Mouse (Mus musculus) cortical plate, adult 2 months (tissue): ENCODE measurements at regions not wholly inside any gene's neighbourhood (a gene's known extent, or its start where the extent isn't known, plus 50 kb on each side); places are given as distances from the start of the nearest gene placed in this dataset.

Source experiments
- H3K27ac ChIP-seq: fragments of 200-500 bp; 2 replicates; pipeline ENCODE4 v1.5.1; 2012; ENCODE audit warnings: low read length, control low read depth, inconsistent platforms; ENCODE audit not compliant: insufficient read depth
- H3K4me1 ChIP-seq: fragments of 200-500 bp; 2 replicates; pipeline ENCODE4 v1.6.1; 2011; ENCODE audit warnings: low read length; ENCODE audit not compliant: control insufficient read depth, insufficient read depth
- H3K4me3 ChIP-seq: fragments of 200-500 bp; 2 replicates; pipeline ENCODE4 v1.5.1; 2011; ENCODE audit warnings: mild to moderate bottlenecking, low read length, control low read depth; ENCODE audit not compliant: insufficient read depth
- CTCF ChIP-seq: fragments of 200-500 bp; IDR thresholded peaks from 2 replicates; pipeline ENCODE4 v1.5.1; 2011; ENCODE audit warnings: mild to moderate bottlenecking, control low read depth, low read length; ENCODE audit not compliant: insufficient read depth; ENCODE audit errors: extremely low read depth
- POLR2A ChIP-seq: fragments of 200-500 bp; IDR thresholded peaks from 2 replicates; pipeline ENCODE4 v1.6.1; 2011; ENCODE audit warnings: mild to moderate bottlenecking, low read length, control low read depth; ENCODE audit not compliant: insufficient read depth; ENCODE audit errors: extremely low read depth

- TF ChIP-seq CTCF (no peak), POLR2A (no peak)
- Histone ChIP-seq H3K27ac (no peak overlapping the region), H3K4me3 (no peak overlapping the region), H3K4me1 (no peaks in the 10 kb centered on the region)
Observed at GRCm38 (mm10) chr8:12152825-12153224, 125.8 kb upstream of the A230072I06Rik start.

- no peak overlapping the region for H3K4me3 ChIP-seq
- H3K27ac ChIP-seq = no peak overlapping the region
- H3K4me1 ChIP-seq = no peaks in the 10 kb centered on the region
- TF ChIP-seq POLR2A (no peak), CTCF (no peak)
Observed at GRCm38 (mm10) chr8:12156893-12157292, 121.7 kb upstream of the A230072I06Rik start.

GRCm38 (mm10) chr8:12158188-12158587 lies 120.4 kb upstream of the A230072I06Rik start:
- Histone ChIP-seq H3K4me3 (no peak overlapping the region), H3K27ac (no peak overlapping the region), H3K4me1 (0 out of 2 replicates have a peak, but pooled peaks cover 2% of the 10 kb centered on the region)
- no peak for TF ChIP-seq POLR2A
- TF ChIP-seq CTCF = no peak

- TF ChIP-seq POLR2A (no peak), CTCF (no peak)
- Histone ChIP-seq H3K4me1 (peaks cover 5% of the 10 kb centered on the region; the same call in 1 of the 2 replicates), H3K27ac (no peak overlapping the region), H3K4me3 (no peak overlapping the region)
Observed at GRCm38 (mm10) chr8:12162921-12163705, 115.5 kb upstream of the A230072I06Rik start.

- no peak overlapping the region for H3K4me3 ChIP-seq
- peaks cover 5% of the 10 kb centered on the region; the same call in 1 of the 2 replicates for H3K4me1 ChIP-seq
- no peak overlapping the region for H3K27ac ChIP-seq
- TF ChIP-seq POLR2A = no peak
- TF ChIP-seq CTCF = no peak
Observed at GRCm38 (mm10) chr8:12165487-12166152, 113.0 kb upstream of the A230072I06Rik start.

GRCm38 (mm10) chr8:12171788-12172187 lies 106.8 kb upstream of the A230072I06Rik start:
- no peak for TF ChIP-seq POLR2A
- no peak for TF ChIP-seq CTCF
- no peaks in the 10 kb centered on the region for H3K4me1 ChIP-seq
- H3K27ac ChIP-seq = no peak overlapping the region
- H3K4me3 ChIP-seq = no peak overlapping the region

- Histone ChIP-seq H3K4me3 (no peak overlapping the region), H3K4me1 (no peaks in the 10 kb centered on the region), H3K27ac (no peak overlapping the region)
- TF ChIP-seq POLR2A = no peak
- no peak for TF ChIP-seq CTCF
Observed at GRCm38 (mm10) chr8:12175496-12175895, 103.1 kb upstream of the A230072I06Rik start.

- Histone ChIP-seq H3K4me1 (peaks cover 4% of the 10 kb centered on the region), H3K27ac (no peak overlapping the region), H3K4me3 (no peak overlapping the region)
- TF ChIP-seq CTCF (no peak), POLR2A (no peak)
Observed at GRCm38 (mm10) chr8:12184666-12185065, 94.0 kb upstream of the A230072I06Rik start.

- Histone ChIP-seq H3K4me1 (peaks cover 3% of the 10 kb centered on the region), H3K4me3 (no peak overlapping the region), H3K27ac (no peak overlapping the region)
- no peak for TF ChIP-seq CTCF
- no peak for TF ChIP-seq POLR2A
Observed at GRCm38 (mm10) chr8:12187366-12187765, 91.3 kb upstream of the A230072I06Rik start.

GRCm38 (mm10) chr8:12188451-12188850 lies 90.2 kb upstream of the A230072I06Rik start:
- peaks cover 3% of the 10 kb centered on the region for H3K4me1 ChIP-seq
- TF ChIP-seq CTCF (no peak), POLR2A (no peak)
- H3K27ac ChIP-seq = no peak overlapping the region
- H3K4me3 ChIP-seq = no peak overlapping the region
